Mouse (Mus musculus) small intestine, adult 2 months (tissue): ENCODE measurements at regions not wholly inside any gene's neighbourhood (a gene's known extent, or its start where the extent isn't known, plus 50 kb on each side); places are given as distances from the start of the nearest gene placed in this dataset.

Source experiments
- CTCF ChIP-seq: fragments of 200-500 bp; IDR thresholded peaks from 2 replicates; pipeline ENCODE4 v1.5.1; 2012; ENCODE audit warnings: low read depth, mild to moderate bottlenecking, control low read depth, inconsistent platforms, low read length, moderate library complexity, mixed read lengths; ENCODE audit not compliant: insufficient replicate concordance, insufficient read length; ENCODE audit errors: extremely low read depth
- POLR2A ChIP-seq: fragments of 200-500 bp; IDR thresholded peaks from 2 replicates; pipeline ENCODE4 v1.6.1; 2012; ENCODE audit warnings: low read depth, mild to moderate bottlenecking, control low read depth, inconsistent platforms, low read length, moderate library complexity

- no peak for TF ChIP-seq CTCF
- no peak for TF ChIP-seq POLR2A
These were observed 396.1 kb downstream of the Pik3r1 start for GRCm38 (mm10) chr13:101371906-101372305.
